Mouse (Mus musculus) cerebellum, adult (tissue): Measurements from ENCODE around the gene Olfr1022.

Experiments used
- ATAC-seq: cut with Nextera tagmentation; 2 replicates; pipeline ENCODE4 v1.9.2; 2017; ENCODE audit warnings: mild to moderate bottlenecking, moderate library complexity, mixed read lengths; ENCODE audit not compliant: insufficient number of reproducible peaks, low FRiP score, low TSS enrichment

Gene Olfr1022

DNA sequence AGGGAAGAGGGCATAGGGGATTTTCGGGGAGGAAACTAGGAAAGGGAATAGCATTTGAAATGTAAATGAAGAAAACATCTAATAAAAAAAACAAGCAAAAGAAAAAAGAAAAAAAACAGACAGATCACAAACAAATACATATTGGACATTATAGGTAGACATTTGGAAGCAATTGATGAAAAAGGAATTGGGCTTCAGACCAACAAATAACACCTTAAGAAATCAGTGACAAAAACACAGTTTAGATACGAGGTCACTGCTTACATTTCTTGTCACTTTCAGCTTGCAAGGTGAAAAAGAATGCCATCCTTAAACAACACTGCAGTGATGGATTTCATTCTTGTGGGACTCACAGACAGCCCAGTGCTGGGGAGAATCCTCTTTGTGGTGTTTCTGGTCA, at the start of gene Olfr1022:
Gene Olfr1022, plus strand, starts transcription at position 301 of the 400 bp plus-strand sequence.
- no peak for ATAC-seq

DNA sequence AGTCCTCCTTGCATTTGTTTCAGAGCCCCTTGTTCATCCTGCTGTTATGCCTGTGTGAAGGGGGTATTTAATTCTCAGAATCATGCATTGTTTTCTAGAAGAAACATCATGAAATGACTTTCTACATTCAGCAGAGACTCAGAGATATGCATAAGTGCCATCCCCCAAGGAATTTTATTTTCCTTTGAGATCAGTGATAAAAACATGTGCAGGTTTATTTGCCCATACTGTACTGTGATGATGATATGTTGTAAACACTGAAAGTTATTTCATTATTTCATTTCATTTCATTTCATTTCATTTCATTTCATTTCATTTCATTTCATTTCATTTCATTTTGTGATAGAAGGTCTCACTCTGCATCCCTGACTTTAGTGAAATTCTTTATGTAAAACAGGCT, 23.0 kb upstream of the Olfr1022 start, which contains the start of gene Olfr1019:
Gene Olfr1019, minus strand, starts transcription at position 101 of the 400 bp plus-strand sequence.
- no peak for ATAC-seq

DNA sequence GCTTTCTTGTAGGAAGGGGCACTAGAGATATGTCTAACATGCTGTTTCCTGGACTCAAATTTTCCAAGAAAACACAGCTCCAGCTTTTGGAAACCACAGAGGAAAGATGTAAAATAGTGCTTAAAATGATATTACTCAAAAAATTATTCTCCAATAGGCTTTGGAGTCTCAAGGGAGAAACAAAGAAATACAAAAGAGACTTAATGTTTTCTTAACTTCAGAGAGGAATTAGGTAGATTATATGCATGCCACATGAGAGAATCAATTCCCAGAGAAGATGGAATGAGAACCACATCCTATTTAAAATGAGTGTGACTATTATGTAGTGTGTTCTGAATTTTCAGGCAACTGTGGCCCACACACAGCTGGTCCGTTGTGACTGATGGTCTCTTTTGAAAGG, 21.7 kb upstream of the Olfr1022 start, which contains the start of gene Olfr1020:
Gene Olfr1020, plus strand, starts transcription at position 301 of the 400 bp plus-strand sequence.
- ATAC-seq = no peak

DNA sequence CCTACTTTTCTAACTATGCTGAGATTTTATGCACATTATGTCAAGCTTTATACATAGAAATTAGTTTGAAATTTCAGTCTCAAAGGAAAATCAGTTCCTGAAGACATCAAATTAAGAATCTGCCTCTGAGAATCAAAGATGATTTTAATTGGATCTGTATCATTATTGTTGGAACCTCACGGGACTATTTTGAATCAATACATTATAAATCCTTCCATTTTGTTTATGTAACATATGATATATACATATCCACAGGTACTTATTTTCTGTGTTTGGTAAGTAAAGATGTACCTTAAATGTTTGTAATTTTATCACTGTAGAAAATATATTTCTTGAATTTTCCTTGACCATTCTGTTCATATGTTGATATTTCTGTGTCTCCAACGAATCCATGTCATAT, 16.9 kb downstream of the Olfr1022 start, which contains the start of gene Olfr1023:
Gene Olfr1023, plus strand, starts transcription at position 301 of the 400 bp plus-strand sequence.
- ATAC-seq = no peak

DNA sequence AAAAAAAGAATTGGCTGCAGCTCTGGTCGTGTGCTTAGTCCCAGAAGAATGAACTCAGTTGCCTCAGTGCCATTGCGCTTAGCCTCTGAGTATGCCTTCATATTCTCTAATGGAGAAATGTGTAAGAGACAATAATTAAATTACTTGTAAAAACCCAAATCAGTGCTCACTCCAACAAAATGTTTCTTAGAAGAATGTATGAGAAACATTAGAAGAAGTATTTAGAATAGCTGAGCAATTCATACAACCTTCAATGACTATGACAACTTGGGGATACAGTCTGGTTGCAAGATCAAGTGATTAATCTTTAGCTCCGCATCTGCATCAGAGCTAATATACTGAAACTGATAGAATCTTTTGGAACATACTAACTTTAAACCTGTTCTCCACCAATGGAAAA, 36.6 kb downstream of the Olfr1022 start, which contains the start of gene Olfr1024:
Gene Olfr1024, minus strand, starts transcription at position 101 of the 400 bp plus-strand sequence.
- no peak for ATAC-seq

DNA sequence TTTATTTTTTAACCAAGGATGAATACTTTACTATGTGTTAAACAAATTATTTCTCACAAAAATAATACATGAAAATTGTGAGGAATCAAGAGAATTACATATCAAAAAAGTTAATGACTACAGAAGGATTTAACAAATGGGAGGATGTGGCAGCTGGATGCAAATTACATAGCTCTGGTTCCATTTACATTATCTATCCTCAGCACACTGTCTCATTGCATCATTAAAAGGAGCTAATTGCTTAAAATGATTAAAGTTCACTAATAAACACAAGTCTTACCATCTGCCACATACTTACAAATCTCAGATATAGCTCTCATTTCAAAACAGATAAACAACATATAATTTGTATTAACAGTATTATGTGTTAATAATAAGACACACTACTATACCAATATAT, 44.8 kb downstream of the Olfr1022 start:
- ATAC-seq = no peak

DNA sequence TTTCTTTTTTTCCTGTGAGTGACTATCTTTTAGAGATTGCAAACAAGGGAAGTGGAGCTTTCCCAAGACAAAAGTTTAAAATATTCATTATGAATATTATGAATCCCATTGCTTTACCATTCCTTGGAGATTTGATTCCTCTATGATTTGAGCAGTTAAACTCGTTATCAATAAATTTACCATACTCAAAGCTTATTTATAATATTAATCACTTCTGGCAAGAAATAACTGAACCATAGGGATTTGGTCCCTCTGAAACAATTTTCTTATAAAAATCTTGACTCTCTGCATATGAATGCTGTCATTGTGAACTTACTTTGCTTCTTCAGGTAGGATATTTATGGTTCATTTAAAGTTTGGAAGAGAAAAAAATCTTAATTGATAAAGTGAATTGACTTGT, 46.5 kb downstream of the Olfr1022 start, which contains the start of gene Olfr1025-ps1:
Gene Olfr1025-ps1, plus strand, starts transcription at position 301 of the 400 bp plus-strand sequence.
- ATAC-seq = no peak
